Comparison of ENCODE assay signal across 14 mouse cellular contexts in the genomic region with DNA sequence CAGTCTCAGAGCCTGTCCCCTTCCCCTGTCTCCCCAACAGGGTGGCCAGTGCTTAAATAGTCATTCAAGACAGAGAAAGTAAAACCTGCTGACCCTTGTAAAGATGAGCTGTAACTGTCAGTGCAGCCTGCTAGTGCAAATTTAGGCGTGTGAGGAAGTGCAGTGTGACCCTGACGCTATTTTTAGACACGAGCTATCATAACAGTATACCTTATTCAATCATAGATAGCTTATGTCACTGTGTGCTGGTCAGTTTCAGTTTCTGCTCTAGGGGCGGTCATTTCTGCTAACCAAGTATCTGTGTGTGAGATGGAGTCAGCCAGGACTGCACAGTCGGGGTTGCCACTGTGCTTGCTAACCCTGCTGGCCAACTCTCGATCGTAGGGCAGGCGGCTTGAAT. TPM values are rescaled to one million over a fixed set of nuclear protein-coding genes. Genes with fewer than 3 reads are reported as not detected.
DNase-seq lines count a peak whose midpoint lies in the region; ATAC-seq and TF ChIP-seq lines count a peak whose summit lies in the region.
"Had no signal": no experiment of that assay in that cellular context is flagged by ENCODE, and none has a peak within 500 bp of the region (broad histone marks: within the 10 kb centered on the region; RNA-seq: fewer than 3 reads in every experiment).

No protein-coding gene starts in this region.

- DNase-seq in gastrocnemius, adult 18-20 months (ENCODE audit: low spot score), result peak; percentile 56
- no peak for DNase-seq in gastrocnemius, adult 8-10 months (ENCODE audit: low spot score in 2 of 2)
- no peak for DNase-seq in layer of hippocampus, adult 2 months (ENCODE audit: low spot score in 2 of 2)
- DNase-seq in layer of hippocampus, postnatal 10 days (ENCODE audit: low spot score in 2 of 2), result no peak
- no peak for DNase-seq in ES-E14 (ENCODE audit: low read depth, low spot score)
- DNase-seq in right cerebral cortex, postnatal 25 days, result no peak
- DNase-seq in ovary, postnatal 10 days (ENCODE audit: low spot score), result no peak
- DNase-seq: adrenal gland, postnatal 36 days; cerebellum, adult 8-10 months; kidney, postnatal 4 days; thymus, adult 2 months had no signal

- 0 out of 2 replicates have a peak overlapping the region, but pooled peaks have one; percentile 14 for H3K9ac ChIP-seq in ES-E14 (ENCODE audit: insufficient read depth, low read depth, low read length, poor library complexity, severe bottlenecking)
- H3K9ac ChIP-seq: intestine, embryonic 15.5 days had no signal

- no peak overlapping the region for H3K4me3 ChIP-seq in layer of hippocampus, adult 2 months
- H3K4me3 ChIP-seq in ES-E14 (ENCODE audit: insufficient read depth in 1 of 2, low read depth in 1 of 2, low read length in 2 of 2, poor library complexity in 1 of 2, severe bottlenecking in 1 of 2), result peak overlapping the region; percentile 37 to 47; a peak in 2 of 4 replicates
- H3K4me3 ChIP-seq: intestine, embryonic 15.5 days had no signal

- no peaks in the 10 kb centered on the region for H3K9me3 ChIP-seq in ES-E14 (ENCODE audit: control insufficient read depth, insufficient read depth, low read depth, low read length)
- H3K9me3 ChIP-seq: G1E; intestine, embryonic 15.5 days had no signal

- in situ Hi-C loops in ES-E14 (cut with MboI; ENCODE audit: low sequenced_read_pairs in 2 of 2, unreplicated experiment in 2 of 2), result no loop called here

- no peaks in the 10 kb centered on the region for H3K4me1 ChIP-seq in ES-E14 (ENCODE audit: control insufficient read depth in 2 of 2, insufficient read depth in 2 of 2, low read length in 2 of 2, poor library complexity in 1 of 2)

- no peaks in the 10 kb centered on the region for H3K36me3 ChIP-seq in ES-E14 (ENCODE audit: control insufficient read depth, insufficient read depth, low read length, poor library complexity, severe bottlenecking)

- peak overlapping the region; percentile 43; the same call in 1 of the 2 replicates for H3K27ac ChIP-seq in layer of hippocampus, adult 2 months
- no peak overlapping the region for H3K27ac ChIP-seq in ES-E14 (ENCODE audit: insufficient read depth, low read depth, low read length, poor library complexity, severe bottlenecking)
- H3K27ac ChIP-seq: intestine, embryonic 15.5 days had no signal

- TF ChIP-seq CTCF in layer of hippocampus, adult 2 months (conservative IDR thresholded peaks at IDR 0.05), result no peak

- 0 out of 2 replicates have a peak, but pooled peaks have one; percentile 3 for ATAC-seq in megakaryocyte progenitor cell, adult 5-6 weeks (replicated peaks; ENCODE audit: poor library complexity)
- ATAC-seq: intestine, embryonic 15.5 days had no signal

TF ChIP-seq in ES-E14, 5 proteins besides CTCF, POLR2A, EP300 and RAD21:
- no peak for TF ChIP-seq ZC3H11A (IDR thresholded peaks at IDR 0.05; ENCODE audit: borderline replicate concordance, low read depth, low read length)
- TF ChIP-seq MAFK (IDR thresholded peaks at IDR 0.05; ENCODE audit: insufficient read depth, low read depth, low read length), result no peak
- TF ChIP-seq CHD2 (IDR thresholded peaks at IDR 0.05; ENCODE audit: low read depth, low read length), result no peak
- TF ChIP-seq HCFC1 (IDR thresholded peaks at IDR 0.05; ENCODE audit: borderline replicate concordance, insufficient read depth, low read length), result no peak
- TF ChIP-seq ZNF384 (IDR thresholded peaks at IDR 0.05; ENCODE audit: low read depth, low read length), result no peak

RNA-seq across cellular contexts. Expression of a gene that starts 9.4 kb away (rescaled TPM):
- 1 to 10 TPM; 4.2 to 5.2 TPM for total RNA-seq in gastrocnemius, adult 18-20 months (2021)
- 1 to 10 TPM; 4.7 to 8.8 (median 6.4) TPM for total RNA-seq in gastrocnemius, adult 8-10 months (2022)
- total RNA-seq in layer of hippocampus, adult 2 months (2021), result 10 to 100 TPM; 20.0 to 20.7 TPM
- total RNA-seq in layer of hippocampus, postnatal 10 days (2021), result 10 to 100 TPM in 1 of 2 experiments, 1 to 10 TPM in 1; 9.8 to 12.7 TPM
- total RNA-seq in ES-E14 (2012; rRNA removed), result 5.0 and 5.4 TPM in 2 replicates
- total RNA-seq in megakaryocyte progenitor cell, adult 5-6 weeks (2015), result 9.4 and 12.8 TPM in 2 replicates
- 23.2 and 25.4 TPM in 2 replicates for total RNA-seq in megakaryocyte progenitor cell, adult 5-6 weeks (2017)

RNA-seq across cellular contexts. Expression of a gene that starts 10.0 kb away (rescaled TPM):
- 10 to 100 TPM; 17.8 to 19.1 TPM for total RNA-seq in gastrocnemius, adult 18-20 months (2021)
- 10 to 100 TPM; 14.4 to 25.3 (median 14.6) TPM for total RNA-seq in gastrocnemius, adult 8-10 months (2022)
- 10 to 100 TPM; 96.4 to 96.8 TPM for total RNA-seq in layer of hippocampus, adult 2 months (2021)
- total RNA-seq in layer of hippocampus, postnatal 10 days (2021), result 100 to 1,000 TPM; 152 to 164 TPM
- total RNA-seq in ES-E14 (2012; rRNA removed), result 14.2 and 20.8 TPM in 2 replicates
- total RNA-seq in megakaryocyte progenitor cell, adult 5-6 weeks (2015), result 32.9 and 42.4 TPM in 2 replicates
- 28.2 and 32.0 TPM in 2 replicates for total RNA-seq in megakaryocyte progenitor cell, adult 5-6 weeks (2017)
